Mouse (Mus musculus): ENCODE data around the gene Fgf2. TPM values are rescaled to one million over a fixed set of nuclear protein-coding genes. Genes with fewer than 3 reads are reported as not detected.

The Fgf2 gene
- total and polyA plus RNA-seq, 2 experiments from 2014 or later = 0.86 to 2.2 TPM

GRCm38 (mm10) chr3:37426069-37426468 is 77.9 kb downstream of the Fgf2 start:
- Histone ChIP-seq H3K27ac (ENCODE audit: low read depth) (no peak overlapping the region), H3K9me3 (replicated peaks; ENCODE audit: control insufficient read depth, low read length) (no peaks in the 10 kb centered on the region), H3K4me2 (ENCODE audit: low read depth, low read length) (no peak overlapping the region), H3K4me3 (ENCODE audit: low read depth, low read length) (no peak overlapping the region), H3K9ac (replicated peaks; ENCODE audit: low read depth, low read length) (no peak overlapping the region), H3K27me3 (ENCODE audit: control insufficient read depth, insufficient read depth, low read length) (no peaks in the 10 kb centered on the region), H3K4me1 (ENCODE audit: control insufficient read depth, insufficient read depth) (peaks cover 10% of the 10 kb centered on the region), H3K36me3 (replicated peaks; ENCODE audit: control insufficient read depth, insufficient read depth, low read length) (peaks cover 23% of the 10 kb centered on the region)
- 94% methylated on average over 3 of the region's 3 CpGs for WGBS
- TF ChIP-seq EP300 (IDR thresholded peaks at IDR 0.05; ENCODE audit: low read depth) (no peak), CTCF (IDR thresholded peaks at IDR 0.05; ENCODE audit: low read depth) (no peak)
- no peak for DNase-seq (ENCODE audit: low spot score)
- no peak for ATAC-seq (ENCODE audit: insufficient read depth, low read depth)

- peaks cover 34% of the 10 kb centered on the region for H3K36me3 ChIP-seq (replicated peaks; ENCODE audit: control insufficient read depth, insufficient read depth, low read length)
These were observed 82.2 kb downstream of the Fgf2 start for GRCm38 (mm10) chr3:37430359-37430758.

GRCm38 (mm10) chr3:37439770-37440169 is 91.6 kb downstream of the Fgf2 start:
- Histone ChIP-seq H3K4me3 (ENCODE audit: low read depth, low read length) (no peak overlapping the region), H3K27me3 (ENCODE audit: control insufficient read depth, insufficient read depth, low read length) (no peaks in the 10 kb centered on the region), H3K4me2 (ENCODE audit: low read depth, low read length) (no peak overlapping the region), H3K9me3 (replicated peaks; ENCODE audit: control insufficient read depth, low read length) (no peaks in the 10 kb centered on the region), H3K4me1 (ENCODE audit: control insufficient read depth, insufficient read depth) (no peaks in the 10 kb centered on the region), H3K36me3 (replicated peaks; ENCODE audit: control insufficient read depth, insufficient read depth, low read length) (peaks cover 28% of the 10 kb centered on the region), H3K27ac (ENCODE audit: low read depth) (no peak overlapping the region), H3K9ac (replicated peaks; ENCODE audit: low read depth, low read length) (no peak overlapping the region)
- DNase-seq (ENCODE audit: low spot score) = no peak
- WGBS = 62% methylated on average over 1 of the region's 1 CpGs
- TF ChIP-seq CTCF (IDR thresholded peaks at IDR 0.05; ENCODE audit: low read depth) (no peak), EP300 (IDR thresholded peaks at IDR 0.05; ENCODE audit: low read depth) (no peak)
- ATAC-seq (ENCODE audit: insufficient read depth, low read depth) = no peak

More at GRCm38 (mm10) chr3:37430359-37430758, 82.2 kb downstream of the Fgf2 start:
- TF ChIP-seq EP300 (IDR thresholded peaks at IDR 0.05; ENCODE audit: low read depth) (no peak), CTCF (IDR thresholded peaks at IDR 0.05; ENCODE audit: low read depth) (no peak)
- ATAC-seq (ENCODE audit: insufficient read depth, low read depth) = no peak
- no peak overlapping the region for H3K4me2 ChIP-seq (ENCODE audit: low read depth, low read length)
- H3K4me3 ChIP-seq (ENCODE audit: low read depth, low read length) = no peak overlapping the region
- no peak overlapping the region for H3K9ac ChIP-seq (replicated peaks; ENCODE audit: low read depth, low read length)
- no peaks in the 10 kb centered on the region for H3K27me3 ChIP-seq (ENCODE audit: control insufficient read depth, insufficient read depth, low read length)
- no peak for DNase-seq (ENCODE audit: low spot score)
- no peaks in the 10 kb centered on the region for H3K4me1 ChIP-seq (ENCODE audit: control insufficient read depth, insufficient read depth)
- H3K9me3 ChIP-seq (replicated peaks; ENCODE audit: control insufficient read depth, low read length) = no peaks in the 10 kb centered on the region
- no peak overlapping the region for H3K27ac ChIP-seq (ENCODE audit: low read depth)

- H3K4me3 ChIP-seq (ENCODE audit: low read depth, low read length) = no peak overlapping the region
- 75% methylated on average over 2 of the region's 2 CpGs for WGBS
- ATAC-seq (ENCODE audit: insufficient read depth, low read depth) = no peak
- H3K36me3 ChIP-seq (replicated peaks; ENCODE audit: control insufficient read depth, insufficient read depth, low read length) = peaks cover 19% of the 10 kb centered on the region
- H3K4me2 ChIP-seq (ENCODE audit: low read depth, low read length) = no peak overlapping the region
- H3K27me3 ChIP-seq (ENCODE audit: control insufficient read depth, insufficient read depth, low read length) = no peaks in the 10 kb centered on the region
- DNase-seq (ENCODE audit: low spot score) = no peak
- H3K9ac ChIP-seq (replicated peaks; ENCODE audit: low read depth, low read length) = no peak overlapping the region
- no peaks in the 10 kb centered on the region for H3K4me1 ChIP-seq (ENCODE audit: control insufficient read depth, insufficient read depth)
- no peaks in the 10 kb centered on the region for H3K9me3 ChIP-seq (replicated peaks; ENCODE audit: control insufficient read depth, low read length)
- no peak for TF ChIP-seq CTCF (IDR thresholded peaks at IDR 0.05; ENCODE audit: low read depth)
- no peak for TF ChIP-seq EP300 (IDR thresholded peaks at IDR 0.05; ENCODE audit: low read depth)
- H3K27ac ChIP-seq (ENCODE audit: low read depth) = no peak overlapping the region
These were observed 95.3 kb downstream of the Fgf2 start for GRCm38 (mm10) chr3:37443409-37443808.

- 49% methylated on average over 1 of the region's 1 CpGs for WGBS
- ATAC-seq (ENCODE audit: insufficient read depth, low read depth) (no peak), DNase-seq (ENCODE audit: low spot score) (peak; percentile 14)
- no peak overlapping the region for H3K27ac ChIP-seq (ENCODE audit: low read depth)
- H3K4me2 ChIP-seq (ENCODE audit: low read depth, low read length) = no peak overlapping the region
- no peaks in the 10 kb centered on the region for H3K4me1 ChIP-seq (ENCODE audit: control insufficient read depth, insufficient read depth)
- TF ChIP-seq CTCF (IDR thresholded peaks at IDR 0.05; ENCODE audit: low read depth) (no peak), EP300 (IDR thresholded peaks at IDR 0.05; ENCODE audit: low read depth) (no peak)
- no peak overlapping the region for H3K4me3 ChIP-seq (ENCODE audit: low read depth, low read length)
- no peak overlapping the region for H3K9ac ChIP-seq (replicated peaks; ENCODE audit: low read depth, low read length)
- peaks cover 8% of the 10 kb centered on the region for H3K36me3 ChIP-seq (replicated peaks; ENCODE audit: control insufficient read depth, insufficient read depth, low read length)
- no peaks in the 10 kb centered on the region for H3K27me3 ChIP-seq (ENCODE audit: control insufficient read depth, insufficient read depth, low read length)
- H3K9me3 ChIP-seq (replicated peaks; ENCODE audit: control insufficient read depth, low read length) = no peaks in the 10 kb centered on the region
These were observed 107.8 kb downstream of the Fgf2 start for GRCm38 (mm10) chr3:37455992-37456391.

Other genes starting within 250 kb of the Fgf2 start
- not detected in 2 replicates for gene Il2, start 222.4 kb upstream of the Fgf2 start, total RNA-seq (2014; rRNA removed; ENCODE audit: low replicate concordance)
- gene Il2, start 222.4 kb upstream of the Fgf2 start, polyA plus RNA-seq (2015; fragmentation: Nextera tagmentation; extraction: Ambion mirVana) = 0.42 and 0.54 TPM in 2 replicates
- gene Il21, start 115.7 kb upstream of the Fgf2 start, total RNA-seq (2014; rRNA removed; ENCODE audit: low replicate concordance) = not detected in 2 replicates
- not detected in 2 replicates for gene Il21, start 115.7 kb upstream of the Fgf2 start, polyA plus RNA-seq (2015; fragmentation: Nextera tagmentation; extraction: Ambion mirVana)
- 0.73 and 4.9 TPM in 2 replicates for gene Bbs12, start 35.8 kb upstream of the Fgf2 start, total RNA-seq (2014; rRNA removed; ENCODE audit: low replicate concordance)
- 3.1 TPM in 2 replicates for gene Bbs12, start 35.8 kb upstream of the Fgf2 start, polyA plus RNA-seq (2015; fragmentation: Nextera tagmentation; extraction: Ambion mirVana)
- 0.04 TPM in 1 of 2 replicates, not detected in the other for gene Cetn4, start 35.6 kb upstream of the Fgf2 start, total RNA-seq (2014; rRNA removed; ENCODE audit: low replicate concordance)
- 1.2 and 1.5 TPM in 2 replicates for gene Cetn4, start 35.6 kb upstream of the Fgf2 start, polyA plus RNA-seq (2015; fragmentation: Nextera tagmentation; extraction: Ambion mirVana)
- 11.1 and 17.0 TPM in 2 replicates for gene Spata5, start 71.5 kb downstream of the Fgf2 start, total RNA-seq (2014; rRNA removed; ENCODE audit: low replicate concordance)
- gene Spata5, start 71.5 kb downstream of the Fgf2 start, polyA plus RNA-seq (2015; fragmentation: Nextera tagmentation; extraction: Ambion mirVana) = 13.8 and 18.7 TPM in 2 replicates
- 9.8 and 38.8 TPM in 2 replicates for gene Nudt6, start 71.9 kb downstream of the Fgf2 start, total RNA-seq (2014; rRNA removed; ENCODE audit: low replicate concordance)
- 23.6 and 25.4 TPM in 2 replicates for gene Nudt6, start 71.9 kb downstream of the Fgf2 start, polyA plus RNA-seq (2015; fragmentation: Nextera tagmentation; extraction: Ambion mirVana)

Data from heart, postnatal 0 days (tissue).